Mouse (Mus musculus) hindbrain, embryonic 14.5 days (tissue): ENCODE measurements around the gene Habp4. TPM values are rescaled to one million over a fixed set of nuclear protein-coding genes. Genes with fewer than 3 reads are reported as not detected.

Source experiments
- ATAC-seq: fragments of 200-750 bp; cut with Nextera tagmentation; 2 replicates; pipeline ENCODE4 v1.8.0; 2017; ENCODE audit warnings: moderate number of reproducible peaks, mild to moderate bottlenecking, moderate TSS enrichment, moderate library complexity; ENCODE audit not compliant: low FRiP score
- DNase-seq: peaks from one replicate; pipeline ENCODE4 v3.0.0-alpha.2; 2015; ENCODE audit warnings: low spot score
- H3K27ac ChIP-seq: fragments of 300-500 bp; sonication (generic); 2 replicates; pipeline ENCODE4 v1.5.1; 2014; ENCODE audit warnings: mild to moderate bottlenecking, moderate library complexity
- H3K27me3 ChIP-seq: fragments of 300-500 bp; sonication (generic); 2 replicates; pipeline ENCODE4 v1.6.1; 2014; ENCODE audit warnings: mild to moderate bottlenecking, low read length, mixed read lengths; ENCODE audit not compliant: control insufficient read depth, insufficient read depth
- H3K36me3 ChIP-seq: fragments of 300-500 bp; sonication (generic); replicated peaks from 2 replicates; pipeline ENCODE4 v1.6.1; 2014; ENCODE audit not compliant: control insufficient read depth, insufficient read depth
- H3K4me1 ChIP-seq: fragments of 300-500 bp; sonication (generic); replicated peaks from 2 replicates; pipeline ENCODE4 v1.6.1; 2014; ENCODE audit warnings: antibody characterized with exemption, low read length, mixed read lengths; ENCODE audit not compliant: control insufficient read depth, insufficient read depth
- H3K4me2 ChIP-seq: fragments of 300-500 bp; sonication (generic); replicated peaks from 2 replicates; pipeline ENCODE4 v1.6.1; 2014; ENCODE audit warnings: mild to moderate bottlenecking, moderate library complexity
- H3K4me3 ChIP-seq: fragments of 300-500 bp; sonication (generic); replicated peaks from 2 replicates; pipeline ENCODE4 v1.5.1; 2014; ENCODE audit warnings: mild to moderate bottlenecking, low read length
- H3K9ac ChIP-seq: fragments of 300-500 bp; sonication (generic); 2 replicates; pipeline ENCODE4 v1.6.1; 2014
- H3K9me3 ChIP-seq: fragments of 300-500 bp; sonication (generic); 2 replicates; pipeline ENCODE4 v1.6.1; 2016; ENCODE audit warnings: low read length; ENCODE audit not compliant: control insufficient read depth
- WGBS: fragments of 180-500 bp; shearing (Covaris S2); extraction: QIAGEN DNeasy Blood & Tissue Kit; methylation state at CpG from one replicate; pipeline ENCODE4 v1.1.7; 2014; 5-methylcytosine and 5-hydroxymethylcytosine counted together
- polyA plus RNA-seq: library from polyadenylated mRNA; unstranded; fragments of >200 nt; fragmentation: Nextera tagmentation; extraction: Ambion mirVana; gene quantifications from 2 replicates; pipeline ENCODE4 v1.2.1, GENCODE M21; 2014

Gene Habp4
- polyA plus RNA-seq, 1 experiment from 2014 or later, result 52.4 TPM

- Histone ChIP-seq H3K9ac (no peak overlapping the region), H3K27ac (no peak overlapping the region), H3K27me3 (no peaks in the 10 kb centered on the region), H3K4me1 (no peaks in the 10 kb centered on the region), H3K36me3 (peaks cover 40% of the 10 kb centered on the region), H3K4me2 (no peak overlapping the region), H3K9me3 (no peaks in the 10 kb centered on the region), H3K4me3 (no peak overlapping the region)
- 76% methylated on average over 7 of the region's 7 CpGs for WGBS
- DNase-seq (no peak), ATAC-seq (no peak)
Measured at GRCm38 (mm10) chr13:64185176-64185575, 23.6 kb downstream of the Habp4 start.

DNA sequence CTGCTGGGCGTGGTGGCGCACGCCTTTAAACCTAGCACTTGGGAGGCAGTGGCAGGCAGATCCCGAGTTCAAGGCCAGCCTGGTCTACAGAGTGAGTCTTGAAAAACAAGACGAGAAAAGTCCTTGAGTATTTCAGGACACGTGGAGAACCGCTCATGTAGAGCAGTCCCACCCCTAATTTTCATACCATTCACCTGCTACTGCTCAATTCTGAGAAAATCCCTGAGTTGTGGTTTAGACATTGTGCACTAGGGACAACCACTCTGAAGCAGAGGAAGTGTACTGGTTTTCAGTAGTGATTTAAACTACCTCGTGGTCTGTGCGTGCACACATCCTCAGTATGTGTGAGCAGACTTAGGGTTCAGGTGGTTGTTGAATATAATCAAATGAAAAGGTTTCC lies 24.0 kb downstream of the Habp4 start:
- no peak for DNase-seq
- no peak for ATAC-seq
- Histone ChIP-seq H3K9ac (no peak overlapping the region), H3K4me2 (no peak overlapping the region), H3K27ac (no peak overlapping the region), H3K27me3 (no peaks in the 10 kb centered on the region), H3K4me1 (no peaks in the 10 kb centered on the region), H3K4me3 (no peak overlapping the region), H3K36me3 (peaks cover 40% of the 10 kb centered on the region), H3K9me3 (no peaks in the 10 kb centered on the region)
- WGBS, result 95% methylated on average over 9 of the region's 9 CpGs

DNA sequence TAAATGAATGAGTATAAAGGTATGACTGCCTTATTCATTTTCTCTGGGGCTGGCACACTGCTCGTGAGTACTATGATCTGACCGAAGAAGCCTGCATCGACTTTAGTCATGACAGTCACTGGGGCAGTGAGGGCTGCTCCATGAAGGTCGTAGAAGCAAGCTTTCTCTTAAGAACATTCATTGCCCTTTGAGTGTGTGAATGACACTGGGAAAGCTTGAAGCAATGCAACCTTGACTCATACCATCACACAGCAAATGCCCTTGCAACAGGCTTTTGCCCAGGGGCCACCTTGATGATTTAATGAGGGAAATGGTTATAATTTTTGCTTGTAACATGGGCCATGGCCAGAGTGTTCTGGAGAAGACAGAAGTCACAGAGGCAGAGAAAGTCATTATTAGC lies 24.9 kb downstream of the Habp4 start:
- H3K4me1 ChIP-seq, result no peaks in the 10 kb centered on the region
- no peak for DNase-seq
- H3K27ac ChIP-seq, result no peak overlapping the region
- peaks cover 40% of the 10 kb centered on the region for H3K36me3 ChIP-seq
- H3K4me2 ChIP-seq, result no peak overlapping the region
- H3K9ac ChIP-seq, result no peak overlapping the region
- no peaks in the 10 kb centered on the region for H3K27me3 ChIP-seq
- no peak overlapping the region for H3K4me3 ChIP-seq
- whole genome bisulfite sequencing, result 97% methylated on average over 4 of the region's 4 CpGs
- ATAC-seq, result no peak
- H3K9me3 ChIP-seq, result no peaks in the 10 kb centered on the region

- Histone ChIP-seq H3K4me2 (no peak overlapping the region), H3K4me1 (no peaks in the 10 kb centered on the region), H3K27ac (no peak overlapping the region), H3K36me3 (peaks cover 36% of the 10 kb centered on the region), H3K4me3 (no peak overlapping the region), H3K9me3 (no peaks in the 10 kb centered on the region), H3K9ac (no peak overlapping the region), H3K27me3 (no peaks in the 10 kb centered on the region)
- no peak for ATAC-seq
- DNase-seq, result no peak
Measured at GRCm38 (mm10) chr13:64187065-64187464, 25.4 kb downstream of the Habp4 start.

DNA sequence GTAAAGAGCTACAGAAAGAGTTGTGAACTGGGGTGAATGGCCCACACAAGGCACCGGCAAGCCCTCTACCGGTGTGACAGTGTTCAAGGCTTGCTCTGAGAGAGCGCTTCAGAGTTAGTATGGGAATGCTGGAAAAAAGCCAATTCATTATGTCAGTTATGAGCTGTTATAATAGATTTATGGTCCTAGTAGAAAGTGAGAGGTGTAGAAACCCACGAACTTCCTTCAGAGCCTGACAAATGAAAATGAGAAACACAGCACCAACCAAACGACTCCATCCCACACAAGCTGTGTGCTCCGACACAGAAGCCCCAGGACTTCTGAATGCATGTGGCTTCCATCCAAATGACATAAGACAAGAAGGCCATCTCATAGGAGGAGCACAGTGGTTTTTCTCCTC lies 36.3 kb downstream of the Habp4 start:
- WGBS, result 89% methylated on average over 6 of the region's 6 CpGs

GRCm38 (mm10) chr13:64198310-64198709 lies 36.7 kb downstream of the Habp4 start:
- H3K27me3 ChIP-seq, result no peaks in the 10 kb centered on the region
- WGBS, result 91% methylated on average over 4 of the region's 4 CpGs
- DNase-seq (no peak), ATAC-seq (no peak)
- H3K36me3 ChIP-seq, result 0 out of 2 replicates have a peak, but pooled peaks cover 8% of the 10 kb centered on the region
- H3K4me3 ChIP-seq, result no peak overlapping the region
- no peaks in the 10 kb centered on the region for H3K9me3 ChIP-seq
- no peaks in the 10 kb centered on the region for H3K4me1 ChIP-seq
- H3K27ac ChIP-seq, result no peak overlapping the region
- H3K9ac ChIP-seq, result no peak overlapping the region
- H3K4me2 ChIP-seq, result no peak overlapping the region

More for the DNA sequence above, 36.3 kb downstream of the Habp4 start:
- H3K36me3 ChIP-seq, result 0 out of 2 replicates have a peak, but pooled peaks cover 8% of the 10 kb centered on the region
- no peaks in the 10 kb centered on the region for H3K4me1 ChIP-seq
- ATAC-seq, result no peak
- no peak overlapping the region for H3K4me2 ChIP-seq
- H3K9me3 ChIP-seq, result no peaks in the 10 kb centered on the region
- no peak for DNase-seq
- no peak overlapping the region for H3K9ac ChIP-seq
- no peaks in the 10 kb centered on the region for H3K27me3 ChIP-seq
- no peak overlapping the region for H3K27ac ChIP-seq
- H3K4me3 ChIP-seq, result no peak overlapping the region

DNA sequence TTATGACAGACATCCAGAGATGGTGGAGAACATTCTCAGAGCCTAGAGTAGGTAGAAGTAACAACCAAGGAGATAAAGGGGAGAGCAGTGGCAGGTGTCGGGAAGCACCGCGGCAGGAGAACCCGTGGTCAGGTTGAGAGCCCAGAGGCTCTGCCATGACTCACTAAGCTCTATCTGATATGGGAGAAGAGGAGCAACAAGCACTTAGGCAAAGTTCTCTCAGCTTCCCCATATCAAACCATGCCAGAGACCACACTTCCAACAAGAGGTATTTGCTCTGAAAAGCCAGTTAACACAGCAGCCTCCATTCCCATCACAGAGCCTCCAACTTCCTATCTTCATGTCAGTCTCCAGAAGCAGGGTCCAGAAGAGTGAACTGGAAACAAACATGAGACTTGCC lies 39.3 kb downstream of the Habp4 start:
- ATAC-seq, result no peak
- WGBS, result 100% methylated on average over 4 of the region's 4 CpGs
- H3K27ac ChIP-seq, result no peak overlapping the region
- H3K27me3 ChIP-seq, result no peaks in the 10 kb centered on the region
- no peak overlapping the region for H3K4me2 ChIP-seq
- no peaks in the 10 kb centered on the region for H3K9me3 ChIP-seq
- H3K4me3 ChIP-seq, result no peak overlapping the region
- 0 out of 2 replicates have a peak, but pooled peaks cover 4% of the 10 kb centered on the region for H3K36me3 ChIP-seq
- DNase-seq, result no peak
- no peak overlapping the region for H3K9ac ChIP-seq
- no peaks in the 10 kb centered on the region for H3K4me1 ChIP-seq

DNA sequence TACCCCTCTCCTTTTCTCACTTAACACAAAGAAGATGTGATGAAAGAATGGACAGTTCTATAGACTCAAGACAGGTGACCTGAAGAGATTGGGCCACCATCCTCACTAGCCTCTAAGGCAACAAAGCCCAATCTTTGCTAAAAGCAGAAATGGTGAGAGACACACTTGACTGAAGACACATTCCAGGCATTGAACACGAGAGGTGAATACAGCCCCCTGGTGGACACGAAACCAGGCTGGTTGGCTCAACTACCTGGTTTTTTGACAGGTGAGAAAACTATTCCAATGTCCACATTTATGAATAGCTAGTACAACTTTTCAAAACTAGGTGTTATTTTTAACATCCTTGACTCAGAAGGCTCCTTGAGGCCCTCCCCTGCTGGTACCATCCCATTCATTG lies 43.1 kb downstream of the Habp4 start:
- Histone ChIP-seq H3K36me3 (no peaks in the 10 kb centered on the region), H3K27me3 (no peaks in the 10 kb centered on the region), H3K4me2 (no peak overlapping the region), H3K9ac (no peak overlapping the region), H3K4me1 (no peaks in the 10 kb centered on the region), H3K27ac (no peak overlapping the region), H3K9me3 (no peaks in the 10 kb centered on the region), H3K4me3 (no peak overlapping the region)
- DNase-seq (no peak), ATAC-seq (no peak)
- WGBS, result 74% methylated on average over 2 of the region's 2 CpGs

DNA sequence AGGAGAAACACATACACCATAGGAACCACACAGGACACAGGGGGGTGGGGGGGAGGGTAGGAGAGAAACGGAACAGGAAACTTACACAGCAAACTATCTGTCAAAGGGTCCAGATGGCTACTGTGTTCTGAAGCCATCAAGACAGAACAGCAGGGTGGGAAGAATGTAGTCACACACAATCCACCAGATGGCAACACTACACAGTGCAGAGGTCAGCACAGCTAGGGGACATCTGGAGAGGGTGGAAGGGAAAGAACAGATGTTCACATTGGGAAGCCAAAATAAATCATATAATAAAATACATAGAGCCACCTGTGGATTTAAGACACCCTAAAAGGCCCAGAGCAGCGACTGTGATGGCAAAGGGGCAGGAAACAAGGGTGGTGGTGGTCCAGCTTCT lies 43.6 kb downstream of the Habp4 start:
- no peak overlapping the region for H3K9ac ChIP-seq
- 32% methylated on average over 2 of the region's 2 CpGs for WGBS
- H3K9me3 ChIP-seq, result no peaks in the 10 kb centered on the region
- H3K4me2 ChIP-seq, result no peak overlapping the region
- ATAC-seq, result peak; percentile 59; the same call in 1 of the 2 replicates
- no peak overlapping the region for H3K4me3 ChIP-seq
- H3K27ac ChIP-seq, result no peak overlapping the region
- DNase-seq, result no peak
- no peaks in the 10 kb centered on the region for H3K27me3 ChIP-seq
- no peaks in the 10 kb centered on the region for H3K36me3 ChIP-seq
- H3K4me1 ChIP-seq, result no peaks in the 10 kb centered on the region

DNA sequence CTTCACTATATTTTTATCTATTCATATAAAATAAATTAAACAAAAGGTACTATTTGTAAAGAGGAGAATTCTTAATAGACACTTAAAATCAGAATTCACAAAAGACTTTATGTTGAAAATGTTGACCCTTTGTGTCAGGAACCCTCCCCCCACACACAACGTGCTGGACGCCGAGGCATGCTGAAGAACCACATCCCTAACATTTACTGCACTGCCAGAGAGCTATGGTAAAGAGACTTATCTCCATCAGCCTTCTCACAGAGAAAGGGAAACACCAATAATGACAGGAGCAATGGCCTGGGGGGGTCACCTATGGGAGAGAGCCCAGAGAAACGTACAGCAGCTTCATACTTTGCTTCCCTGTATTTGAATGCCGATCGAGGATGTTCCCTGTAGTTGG lies 46.5 kb downstream of the Habp4 start:
- H3K4me2 ChIP-seq, result no peak overlapping the region
- DNase-seq, result no peak
- no peak overlapping the region for H3K4me3 ChIP-seq
- H3K9me3 ChIP-seq, result no peaks in the 10 kb centered on the region
- no peak overlapping the region for H3K9ac ChIP-seq
- H3K27me3 ChIP-seq, result no peaks in the 10 kb centered on the region
- no peak overlapping the region for H3K27ac ChIP-seq
- no peaks in the 10 kb centered on the region for H3K36me3 ChIP-seq
- no peak for ATAC-seq
- 91% methylated on average over 6 of the region's 6 CpGs for whole genome bisulfite sequencing
- H3K4me1 ChIP-seq, result no peaks in the 10 kb centered on the region
